Mouse (Mus musculus) right cerebral cortex, postnatal 10 days (tissue): ENCODE data around the gene Tex46.

ENCODE experiments used
- DNase-seq, 2 experiments: peaks; one replicate each; pipeline ENCODE4 v3.0.0; 2021; ENCODE audit warnings: low spot score in 2 of 2

Gene Tex46

DNA sequence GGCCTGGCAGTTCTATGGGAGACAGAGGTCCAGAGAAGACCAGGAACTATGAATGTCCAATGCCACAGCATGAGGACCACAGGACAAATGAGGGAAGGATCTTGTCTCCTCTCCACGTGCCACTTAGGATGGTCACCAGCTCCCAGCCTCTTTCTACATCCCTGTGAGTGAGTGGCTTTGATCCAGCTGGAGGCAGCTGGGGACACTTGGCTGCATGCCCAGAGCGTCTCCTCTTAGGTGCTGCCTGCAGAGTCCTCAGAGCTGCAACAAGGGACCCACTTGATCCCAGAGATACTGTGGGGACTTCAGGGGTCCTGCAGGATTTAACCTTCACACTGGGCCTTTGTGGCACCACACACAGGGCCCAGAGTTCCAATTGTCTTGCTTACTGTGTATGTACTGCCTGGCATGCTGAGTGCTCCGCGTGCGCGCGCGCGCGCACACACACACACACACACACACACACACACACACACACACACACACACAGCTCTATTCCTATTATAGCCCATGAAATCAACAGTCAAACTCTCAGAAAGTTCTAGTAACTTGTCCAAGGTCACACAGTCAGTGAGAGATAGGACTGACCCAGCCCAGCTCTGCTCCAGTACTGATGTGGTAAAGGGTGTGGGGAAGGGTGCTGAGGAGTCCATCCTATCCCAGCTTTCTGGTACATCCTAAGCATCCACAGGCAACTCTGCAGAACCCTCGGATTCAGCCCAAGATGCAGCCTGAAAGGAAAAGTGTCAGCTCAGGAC, 21.2 kb downstream of the Tex46 start:
- DNase-seq = peak; percentile 83 to 85

DNA sequence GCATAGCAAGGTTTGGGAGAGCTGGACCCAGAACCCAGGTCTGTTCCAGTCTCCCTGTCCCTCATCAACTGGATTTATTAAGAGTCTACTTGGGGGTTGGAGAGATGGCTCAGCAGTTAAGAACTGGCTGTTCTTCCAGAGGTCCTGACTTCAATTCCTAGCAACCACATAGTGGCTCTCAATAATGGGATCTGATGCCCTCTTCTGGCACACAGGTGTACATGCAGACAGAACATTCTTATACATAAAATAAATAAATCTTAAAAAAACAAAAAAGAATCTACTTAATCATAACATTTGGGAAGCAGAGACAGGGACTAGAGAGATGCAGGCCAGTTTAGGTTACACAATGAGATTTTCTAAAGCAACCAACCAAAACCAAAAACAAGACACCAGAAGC, 25.8 kb downstream of the Tex46 start:
- no peak for DNase-seq

DNA sequence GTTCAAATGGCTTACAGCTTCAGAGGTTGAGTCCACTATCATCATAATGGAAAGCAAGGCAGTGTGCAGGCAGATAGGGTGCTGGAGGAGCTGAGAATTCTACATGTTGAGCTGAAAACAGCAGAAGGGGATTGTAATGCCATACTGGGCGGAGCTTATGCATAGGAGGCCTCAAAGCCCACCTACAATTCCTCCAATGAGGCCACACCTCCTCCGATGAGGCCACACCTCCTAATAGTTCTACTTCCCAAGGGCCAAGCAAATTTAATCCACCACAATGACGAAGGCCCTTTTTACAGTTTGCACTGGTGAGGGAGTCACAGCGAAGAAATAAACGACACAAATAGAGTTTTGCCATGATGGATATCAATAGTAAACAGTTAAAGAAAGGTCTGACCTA, 26.3 kb downstream of the Tex46 start:
- no peak for DNase-seq

DNA sequence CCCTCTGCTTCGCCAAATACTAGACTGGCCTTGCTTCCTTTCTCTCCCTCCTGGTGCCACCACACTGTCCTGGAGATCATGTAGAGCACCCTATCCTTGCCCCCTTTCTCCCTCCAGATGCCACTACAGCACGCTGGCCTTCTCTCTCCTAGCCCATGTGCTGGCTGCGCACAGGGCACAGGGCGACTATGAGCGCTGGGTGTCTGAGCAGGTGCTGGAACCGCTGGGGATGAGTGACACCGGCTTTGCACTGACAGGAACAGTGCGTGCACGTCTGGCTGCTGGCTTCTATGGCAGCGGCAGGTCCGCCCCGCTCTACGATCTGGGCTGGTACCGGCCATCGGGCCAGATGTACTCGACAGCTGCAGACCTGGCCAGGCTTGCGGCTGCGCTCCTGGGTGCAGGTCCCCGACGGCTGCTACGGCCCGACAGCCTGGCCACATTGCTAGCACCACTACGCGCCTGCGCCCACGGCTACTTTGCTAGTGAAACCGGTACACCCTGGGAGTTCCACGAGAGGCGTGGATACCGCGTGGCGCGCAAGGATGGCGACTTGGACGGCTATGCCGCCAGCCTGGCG, 26.8 kb downstream of the Tex46 start:
- DNase-seq = no peak

DNA sequence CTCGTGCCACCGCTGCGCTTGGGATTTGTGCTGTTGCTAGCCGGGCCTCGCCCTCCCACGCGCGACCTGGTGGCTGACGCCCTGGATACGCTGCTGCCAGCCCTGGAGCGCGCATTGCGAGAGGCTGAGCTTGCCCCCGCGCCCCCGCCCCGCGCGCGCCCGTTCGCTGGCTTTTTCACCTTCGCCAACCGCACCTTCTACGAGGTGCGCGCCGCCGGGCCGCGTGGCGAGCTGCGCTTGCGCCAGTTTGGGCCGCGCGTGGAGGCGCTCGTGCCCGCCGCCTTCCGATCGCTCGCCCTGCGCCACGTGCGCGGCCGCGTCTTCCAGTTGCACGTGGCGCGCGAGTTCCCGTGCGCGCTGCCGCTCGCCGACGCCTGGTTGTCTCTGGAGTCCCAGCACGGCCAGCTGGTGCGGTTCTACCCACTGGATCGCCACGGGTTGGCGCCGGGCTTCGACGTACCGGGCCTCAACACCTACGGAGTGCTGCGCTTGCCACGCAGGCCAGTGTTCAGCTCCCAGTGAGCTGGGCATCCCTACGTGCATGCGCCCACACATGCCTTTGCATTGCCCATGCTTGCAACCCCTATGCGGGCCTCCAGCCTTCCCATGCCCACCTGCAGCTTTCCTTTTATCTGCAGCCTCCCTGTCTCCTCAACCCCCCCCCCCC, 27.5 kb downstream of the Tex46 start:
- DNase-seq = peak; percentile 89 to 90

DNA sequence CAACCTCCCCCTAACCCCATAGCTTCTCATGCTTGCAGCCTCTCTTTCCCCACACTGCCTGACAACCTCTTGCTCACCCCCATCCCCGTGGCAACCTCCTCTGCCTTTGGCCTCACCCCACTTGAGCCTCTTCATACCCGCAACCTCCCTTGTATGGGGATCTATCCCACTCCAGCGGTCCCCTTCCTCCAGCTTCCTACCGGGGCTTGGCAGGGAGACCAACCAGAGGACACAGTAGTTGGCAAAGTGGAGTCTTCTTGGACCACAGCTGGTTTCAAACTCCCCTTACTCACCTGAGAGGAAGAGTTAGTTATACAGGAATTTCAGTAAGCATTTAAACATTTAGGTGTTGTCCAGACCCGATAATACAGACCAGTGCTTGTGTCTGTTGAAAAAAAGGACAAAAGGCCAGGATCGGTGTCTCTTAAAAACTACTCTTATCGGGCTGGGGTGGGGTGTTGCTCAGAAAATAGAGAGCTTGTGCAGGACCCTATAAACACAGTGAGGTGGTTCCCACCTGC, 28.1 kb downstream of the Tex46 start:
- DNase-seq = no peak

DNA sequence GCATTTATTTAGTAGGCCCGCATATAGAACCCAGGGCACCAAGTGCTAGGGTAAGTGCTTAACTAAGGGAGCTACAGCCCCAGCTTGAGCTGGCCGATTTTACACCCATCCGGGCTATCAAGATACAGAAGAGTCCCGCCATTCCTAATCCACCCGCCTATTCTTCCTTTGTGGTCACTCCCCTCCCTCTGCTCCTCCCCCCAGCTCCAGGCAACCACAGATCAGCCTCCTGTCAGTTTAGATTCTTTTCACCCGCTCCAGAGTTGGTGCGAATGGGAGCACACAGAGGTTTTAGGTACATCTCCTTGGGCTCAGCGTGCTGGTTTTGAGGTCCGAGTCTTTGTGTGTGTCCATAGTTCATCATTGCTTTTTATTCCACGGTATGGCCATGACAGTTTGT, 28.7 kb downstream of the Tex46 start:
- DNase-seq = no peak

DNA sequence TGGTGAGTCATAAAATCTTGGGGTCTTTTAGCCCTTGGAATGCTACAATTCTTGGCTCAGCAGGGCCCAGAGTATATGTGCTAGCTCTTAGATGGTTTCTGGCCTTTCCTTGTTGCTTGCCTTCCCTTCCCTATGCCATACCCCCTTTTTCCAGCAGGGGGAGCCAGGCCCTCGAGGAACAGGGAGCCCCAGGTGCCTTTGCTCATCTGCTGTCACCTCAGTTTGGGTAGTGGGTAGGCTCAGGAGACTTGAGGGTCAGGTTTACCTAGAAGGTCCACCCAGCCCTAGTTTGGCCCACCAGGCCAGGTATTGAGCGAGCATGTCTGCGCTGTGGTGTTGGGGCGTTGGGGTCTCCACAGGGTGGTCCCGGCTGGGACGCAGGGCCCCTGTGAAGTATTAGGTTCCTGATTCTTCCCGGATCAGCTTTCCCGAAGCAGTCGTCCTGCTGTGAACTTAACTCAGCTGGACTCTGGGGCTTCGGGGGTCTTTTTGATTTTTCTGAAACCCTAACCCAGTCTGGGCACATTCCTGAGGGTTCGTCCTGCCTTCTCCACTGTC, 38.8 kb downstream of the Tex46 start:
- peak; percentile 88 to 92 for DNase-seq

DNA sequence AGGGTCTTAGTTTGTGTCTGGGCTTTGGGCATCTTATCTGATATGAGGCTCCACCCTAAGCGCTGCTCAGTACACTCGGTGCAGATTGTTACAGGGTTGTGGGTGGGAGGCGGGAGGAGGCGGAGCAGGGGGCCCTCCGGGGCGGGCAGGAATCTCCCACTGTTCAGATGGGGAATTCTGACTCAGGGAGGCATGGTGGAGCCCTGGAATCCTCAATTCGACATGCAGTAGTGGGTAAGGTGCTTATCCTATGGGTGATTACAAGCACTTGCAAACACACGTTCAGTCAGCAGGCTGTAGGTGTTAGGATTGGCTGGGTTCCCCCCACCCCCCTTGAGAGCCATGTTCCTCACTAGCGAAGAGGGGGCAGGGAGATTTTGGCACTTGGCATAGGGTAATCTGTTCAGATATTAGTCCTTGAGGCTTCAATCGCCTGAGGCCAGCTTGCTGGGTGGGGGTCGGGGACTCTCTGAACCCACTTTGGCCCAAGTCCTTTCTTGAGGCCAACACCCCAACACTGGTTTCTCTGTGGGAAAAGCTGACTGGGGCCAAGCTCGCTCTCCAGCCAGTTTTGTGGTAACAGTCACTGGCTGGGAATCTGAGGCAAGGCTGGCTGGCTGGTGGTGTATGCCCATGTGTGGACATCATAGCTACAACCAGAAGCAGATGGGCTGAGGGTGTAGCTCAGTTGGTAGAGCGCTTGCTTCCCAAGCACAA, 39.4 kb downstream of the Tex46 start:
- DNase-seq = peak; percentile 53 to 60

DNA sequence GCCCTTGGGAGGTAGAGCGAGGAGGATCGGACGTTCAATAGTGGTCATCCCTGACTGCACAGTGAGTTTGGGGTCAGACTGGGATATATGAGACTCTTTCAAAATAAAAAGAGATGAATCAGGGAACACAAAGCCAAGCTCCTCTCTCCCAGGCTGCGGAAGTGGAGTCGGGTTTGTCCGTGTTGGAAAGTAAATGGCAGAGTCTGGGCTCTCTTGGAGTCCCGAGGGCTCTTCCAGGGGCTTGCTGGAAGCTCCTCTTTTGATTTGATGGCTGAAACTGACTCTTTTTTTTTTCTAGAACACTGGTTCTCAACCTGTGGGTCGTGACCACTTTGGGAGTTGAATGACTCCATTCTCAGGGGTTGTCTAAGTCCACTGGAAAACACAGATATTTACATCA, 40.0 kb downstream of the Tex46 start:
- no peak for DNase-seq

DNA sequence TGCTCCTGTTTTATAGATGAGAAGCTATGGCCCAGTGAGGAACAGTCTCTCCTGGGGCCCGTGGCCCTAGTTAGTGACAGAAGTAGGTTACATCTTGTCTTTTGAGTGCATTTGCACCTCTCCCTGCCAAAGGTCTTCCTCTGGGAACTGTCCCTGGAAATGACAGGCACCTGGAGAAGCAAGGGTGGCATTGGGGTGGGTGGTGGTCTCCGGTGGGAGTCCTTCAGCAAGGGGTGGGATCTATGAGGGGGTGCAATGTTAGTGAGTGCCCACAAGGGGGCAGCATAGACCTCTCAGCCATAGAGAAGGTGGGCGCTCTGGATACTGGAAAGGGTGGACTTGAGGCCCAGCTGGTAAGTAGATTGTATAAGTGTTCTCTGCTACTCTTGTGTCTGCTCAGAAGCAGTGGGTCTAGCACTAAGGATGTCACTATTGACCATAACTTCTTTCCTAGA, 41.1 kb downstream of the Tex46 start:
- peak; percentile 60 to 61 for DNase-seq

DNA sequence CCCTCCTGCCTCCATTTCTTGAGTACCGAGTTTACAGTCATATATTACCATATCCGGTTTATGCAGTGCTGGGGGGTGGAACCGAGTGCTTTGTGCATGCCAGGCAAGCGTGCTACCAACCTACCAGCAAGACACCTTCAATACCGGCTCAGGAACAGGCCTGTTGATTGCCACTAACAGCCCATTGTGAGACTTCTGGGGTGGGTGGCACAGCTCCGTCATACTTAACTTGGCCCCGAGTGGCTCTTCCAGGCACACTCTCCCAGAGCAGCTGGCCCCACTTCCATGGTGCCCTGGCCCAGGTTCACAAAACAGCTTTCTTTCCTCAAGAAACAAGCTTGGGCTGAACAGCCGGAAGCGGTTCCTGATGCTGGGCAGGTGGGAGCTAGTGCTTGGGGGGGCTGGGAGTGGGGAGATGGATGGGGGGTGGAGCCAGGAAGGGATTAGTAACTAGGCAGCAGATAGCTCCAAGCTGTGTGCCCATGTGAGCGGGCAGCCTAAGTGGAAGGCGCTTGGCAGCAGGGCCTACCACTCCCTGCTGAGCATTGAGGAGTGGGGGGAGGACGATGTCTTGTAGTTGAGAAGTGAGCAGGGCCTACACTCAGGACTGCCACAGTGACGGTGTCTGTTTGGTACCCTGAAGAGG, 41.8 kb downstream of the Tex46 start:
- peak; percentile 73 to 84 for DNase-seq

DNA sequence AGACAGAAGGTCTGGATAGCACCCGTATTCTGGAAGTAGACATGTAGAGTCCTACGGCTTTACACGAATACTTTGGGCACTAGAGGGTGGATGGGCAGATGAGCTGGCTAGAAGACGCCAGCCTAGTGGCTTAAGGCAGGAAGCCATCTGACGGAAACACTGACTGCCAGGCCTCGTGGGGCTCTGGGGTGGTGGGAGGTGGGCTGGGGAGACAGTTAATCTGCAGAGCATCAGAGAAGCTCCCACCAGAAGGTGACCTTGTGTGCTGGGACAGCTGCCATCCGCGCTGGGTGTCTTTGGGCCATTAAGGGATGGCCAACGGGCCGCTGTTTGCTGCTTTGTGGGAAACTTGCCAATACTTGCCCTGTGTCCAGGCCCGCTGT, 42.3 kb downstream of the Tex46 start:
- DNase-seq = peak in 1 of 2 experiments; percentile 55

DNA sequence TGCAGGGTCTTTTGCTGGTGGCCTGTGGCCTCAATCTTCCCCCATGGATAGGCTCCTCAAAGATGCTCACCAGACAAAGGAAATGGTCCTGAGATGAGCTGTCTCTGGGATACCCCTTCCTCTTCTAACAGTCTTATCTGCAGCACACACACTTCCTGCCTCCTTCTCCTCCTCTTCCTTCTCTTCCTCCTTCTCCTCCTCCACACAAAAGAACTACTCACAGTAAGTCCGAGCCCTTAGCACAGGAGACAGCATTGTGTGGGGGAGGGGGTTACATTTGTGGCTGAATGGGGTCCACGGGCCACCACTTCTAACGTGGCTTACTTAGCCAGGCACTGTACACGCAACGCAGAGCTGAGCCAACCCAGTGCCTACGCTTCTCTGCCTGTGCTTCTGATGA, 42.8 kb downstream of the Tex46 start:
- no peak for DNase-seq

DNA sequence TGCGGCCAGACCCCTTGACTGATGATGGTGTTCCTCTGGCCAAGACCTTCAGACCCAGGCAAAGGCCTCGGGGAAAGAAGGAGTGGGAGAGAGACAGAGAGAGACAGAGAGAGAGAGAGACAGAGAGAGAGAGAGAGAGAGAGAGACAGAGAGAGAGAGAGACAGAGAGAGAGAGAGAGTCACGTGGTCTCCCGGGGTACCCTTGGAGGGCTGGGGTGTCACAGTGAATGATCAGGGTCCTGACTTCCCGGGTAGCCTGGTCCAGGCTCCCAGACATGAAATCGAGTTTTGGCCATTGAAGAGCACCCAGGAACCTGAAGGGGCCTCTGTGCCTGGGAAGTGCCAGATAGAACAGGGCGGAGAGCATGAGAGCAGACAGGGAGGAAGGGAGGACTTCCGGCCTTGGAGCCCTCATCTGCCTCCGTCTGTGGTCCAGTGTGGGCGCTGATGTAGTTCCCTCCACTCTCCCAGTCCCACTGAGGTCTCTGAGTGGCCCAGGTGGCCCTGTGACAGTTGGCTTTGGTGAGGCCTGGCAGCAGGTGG, 43.5 kb downstream of the Tex46 start:
- no peak for DNase-seq

DNA sequence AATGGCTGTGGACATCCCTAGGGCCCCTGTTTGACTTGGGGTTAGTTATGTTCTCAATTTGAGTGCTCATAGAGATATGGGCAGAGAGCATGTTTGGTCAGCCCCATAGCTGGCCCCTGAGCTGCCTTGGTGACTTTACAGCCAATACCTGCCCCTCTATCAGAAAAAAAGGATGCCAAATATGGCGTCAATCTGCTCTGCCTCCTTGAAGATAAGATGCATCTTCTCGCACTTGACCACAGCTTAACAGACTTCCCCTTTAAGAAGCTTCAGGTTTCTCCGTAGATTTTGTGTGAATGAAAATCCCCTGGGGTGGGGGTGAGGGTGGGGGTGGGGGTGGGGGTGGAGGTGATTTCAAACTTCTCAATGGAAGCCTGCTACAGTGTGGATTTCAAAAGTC, 47.7 kb downstream of the Tex46 start:
- DNase-seq = no peak
